Mouse (Mus musculus): ENCODE measurements around the gene Zfp281. TPM values are rescaled to one million over a fixed set of nuclear protein-coding genes. Genes with fewer than 3 reads are reported as not detected.

Gene Zfp281
- total RNA-seq, 2 experiments from 2014 or later, result 33.8 to 34.6 TPM

- intact Hi-C loops (cut with DNase I), result no loop called here
- DNase-seq (ENCODE audit: extremely low spot score in 1 of 2, low spot score in 2 of 2), result peak in 1 of 2 experiments; percentile 38
Observed at GRCm38 (mm10) chr1:136674548-136675455, 50.1 kb downstream of the Zfp281 start.

GRCm38 (mm10) chr1:136675736-136676444 lies 51.2 kb downstream of the Zfp281 start:
- intact Hi-C loops (cut with DNase I), result no loop called here
- no peak for DNase-seq (ENCODE audit: extremely low spot score in 1 of 2, low spot score in 2 of 2)

GRCm38 (mm10) chr1:136676445-136676755 lies 51.7 kb downstream of the Zfp281 start:
- intact Hi-C loops (cut with DNase I), result no loop called here
- DNase-seq (ENCODE audit: extremely low spot score in 1 of 2, low spot score in 2 of 2), result no peak

- DNase-seq (ENCODE audit: extremely low spot score in 1 of 2, low spot score in 2 of 2), result no peak
- intact Hi-C loops (cut with DNase I), result no loop called here
Observed at GRCm38 (mm10) chr1:136677847-136678325, 53.2 kb downstream of the Zfp281 start.

- intact Hi-C loops (cut with DNase I), result no loop called here
- DNase-seq (ENCODE audit: extremely low spot score in 1 of 2, low spot score in 2 of 2), result no peak
Observed at GRCm38 (mm10) chr1:136678836-136679235, 54.1 kb downstream of the Zfp281 start.

Other genes with a start within 250 kb of the Zfp281 start
- gene Ddx59, start 209.6 kb upstream of the Zfp281 start, total RNA-seq (2021), result 10 to 100 TPM; 10.3 TPM
- under 1 TPM; 0.75 to 0.79 TPM for gene Kif14, start 158.6 kb upstream of the Zfp281 start, total RNA-seq (2021)